Mouse (Mus musculus): ENCODE results near the gene Zfp462.
"Not testable (repeated sequence)": the region's sequence is repeated elsewhere in the genome, so short reads cannot be mapped to it uniquely, and the experiment has no call there.

Zfp462 gene

GRCm38 (mm10) chr4:54944921-54945430 is at the start of gene Zfp462:
Gene Zfp462 (plus strand): TSS chr4:54945048.
- DNase-seq (ENCODE audit: low read depth, low spot score), result peak; percentile 85

DNA sequence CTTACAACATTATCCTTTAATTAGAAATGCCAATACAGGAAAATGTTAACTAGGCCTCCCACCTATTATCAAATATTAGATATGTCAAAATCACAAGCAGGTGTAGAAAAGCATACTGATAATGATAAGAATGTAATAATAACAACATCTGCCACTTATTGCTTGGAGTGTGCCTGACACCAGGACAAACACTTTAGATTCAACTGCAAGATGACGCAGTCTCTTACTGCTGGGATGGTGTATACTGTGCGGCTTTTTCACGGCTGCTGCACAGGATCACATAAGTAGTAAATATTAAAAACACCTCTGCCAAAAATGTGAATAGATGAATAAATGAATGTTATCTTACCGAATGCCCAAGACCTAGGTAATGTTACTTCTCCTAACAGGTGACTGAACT is 48.8 kb upstream of the Zfp462 start:
- DNase-seq (ENCODE audit: low read depth, low spot score), result no peak

DNA sequence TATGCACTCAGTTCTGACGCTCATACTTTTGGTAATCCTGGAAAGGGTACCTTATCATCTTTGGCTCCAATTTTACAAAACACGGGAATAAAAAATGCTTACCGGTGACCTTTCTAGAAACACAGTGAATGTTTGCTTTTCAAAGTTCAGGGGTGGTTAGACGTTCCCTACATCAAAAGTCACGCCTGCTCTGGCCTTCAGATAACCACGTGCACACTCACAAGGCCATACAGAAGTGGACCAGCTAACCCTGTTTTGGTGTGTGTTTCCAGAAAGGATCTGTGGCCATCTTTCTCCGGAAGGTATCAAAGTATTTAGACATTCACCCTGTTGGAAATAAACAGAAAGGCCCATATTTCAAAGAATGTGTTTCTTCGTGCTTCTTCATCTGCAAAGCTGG is 40.2 kb upstream of the Zfp462 start:
- no peak for DNase-seq (ENCODE audit: low read depth, low spot score)

DNA sequence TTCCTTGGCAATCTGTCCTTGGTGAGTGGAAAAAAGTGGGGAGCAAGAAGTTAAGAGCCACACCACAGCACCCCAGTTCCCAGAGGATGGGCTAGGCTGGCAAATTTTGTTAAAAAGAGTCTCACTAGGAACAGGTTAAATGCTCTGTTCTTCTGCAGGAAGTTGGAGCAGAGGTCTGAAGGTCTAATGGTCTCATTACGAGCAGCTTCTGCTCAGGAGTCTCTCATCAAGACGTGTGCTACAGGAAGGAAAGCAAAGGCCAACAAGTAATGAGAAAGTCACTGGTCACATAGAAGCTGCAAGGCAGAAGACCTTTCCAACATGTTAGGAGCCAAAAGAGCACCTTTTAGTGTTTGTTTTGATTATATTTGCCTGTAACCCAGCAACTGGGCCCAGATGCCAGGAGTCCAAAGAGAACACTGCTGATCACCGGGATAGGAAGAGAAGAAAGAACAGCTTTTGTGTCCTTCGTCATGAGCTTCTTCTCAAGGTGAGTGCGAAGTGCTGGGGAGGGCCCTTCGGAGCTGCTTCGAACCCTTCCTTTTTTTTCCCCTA is 39.4 kb upstream of the Zfp462 start:
- DNase-seq (ENCODE audit: low read depth, low spot score), result no peak

DNA sequence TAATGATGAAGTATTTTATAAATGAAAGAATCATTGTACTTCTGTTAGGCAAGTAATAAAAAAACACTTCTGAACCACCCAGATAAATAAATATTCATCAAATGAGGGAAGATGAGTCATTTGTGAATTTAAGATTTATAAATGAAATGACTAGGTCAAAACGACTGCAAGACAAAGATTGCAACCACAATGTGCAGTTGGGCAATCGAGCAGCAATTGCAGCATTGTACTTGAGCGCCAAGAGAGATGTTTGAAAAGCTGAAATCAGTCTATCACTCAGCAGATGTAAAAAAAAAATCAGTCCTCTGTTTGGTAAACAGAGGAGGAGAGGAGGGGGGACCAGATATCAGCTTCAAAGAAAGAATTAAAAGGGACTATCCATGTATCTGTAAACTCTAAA is 34.5 kb upstream of the Zfp462 start:
- no peak for DNase-seq (ENCODE audit: low read depth, low spot score)

- no peak for DNase-seq (ENCODE audit: low read depth, low spot score)
Observed at GRCm38 (mm10) chr4:54918276-54918675, 26.6 kb upstream of the Zfp462 start.

DNA sequence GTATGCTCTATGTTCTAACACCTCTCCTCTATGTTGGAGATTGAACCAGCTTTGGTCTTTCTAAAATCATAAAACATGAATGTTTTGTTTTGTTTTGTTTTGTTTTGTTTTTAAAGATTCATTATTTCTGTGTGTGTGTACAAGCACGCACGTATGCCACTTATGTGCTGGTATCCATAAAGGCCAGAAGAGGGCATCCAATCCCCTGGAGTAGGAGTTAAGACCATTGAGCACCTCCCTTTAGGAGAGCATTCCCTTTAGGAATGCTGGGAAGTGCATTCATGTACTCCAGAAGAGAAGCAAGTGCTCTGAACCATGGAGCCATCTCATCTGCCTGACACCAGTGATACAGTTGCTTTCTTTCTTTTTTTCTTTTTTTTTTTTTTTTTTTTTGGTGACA is 21.5 kb upstream of the Zfp462 start:
- no peak for DNase-seq (ENCODE audit: low read depth, low spot score)

GRCm38 (mm10) chr4:54924306-54924705 is 20.5 kb upstream of the Zfp462 start:
- no peak for DNase-seq (ENCODE audit: low read depth, low spot score)

GRCm38 (mm10) chr4:54926456-54926855 is 18.4 kb upstream of the Zfp462 start:
- DNase-seq (ENCODE audit: low read depth, low spot score), result not testable (repeated sequence)

DNA sequence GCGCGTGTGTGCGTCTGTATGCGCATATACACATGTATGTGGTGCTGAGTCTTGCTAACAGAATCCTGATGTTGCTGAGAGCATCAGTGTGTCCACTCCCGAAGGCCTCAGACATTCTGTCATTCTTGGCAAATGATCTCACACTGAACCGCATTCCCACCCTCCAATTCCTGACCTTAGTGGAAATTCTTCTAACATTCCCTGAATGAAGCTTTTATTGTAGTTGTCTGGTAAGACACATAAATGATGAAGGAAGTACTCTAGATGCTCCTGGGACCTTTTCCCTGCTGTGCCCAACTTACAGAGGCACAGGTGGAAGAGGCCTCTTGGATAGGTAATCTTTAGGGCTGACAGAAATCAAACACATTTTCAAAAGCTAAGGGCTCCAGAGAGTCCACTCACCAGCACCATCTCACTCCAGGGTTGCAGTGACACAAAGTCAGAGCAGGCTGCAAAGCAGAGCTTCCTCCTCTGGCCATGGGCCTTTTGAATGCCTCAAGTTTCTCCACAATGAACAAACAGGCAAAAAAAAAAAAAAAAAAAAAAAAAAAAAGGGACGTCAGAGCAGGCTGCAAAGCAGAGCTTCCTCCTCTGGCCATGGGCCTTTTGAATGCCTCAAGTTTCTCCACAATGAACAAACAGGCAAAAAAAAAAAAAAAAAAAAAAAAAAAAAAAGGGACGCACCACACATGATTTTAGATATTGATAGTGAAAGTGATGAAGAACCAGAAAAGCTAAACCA is 17.4 kb upstream of the Zfp462 start:
- not testable (repeated sequence) for DNase-seq (ENCODE audit: low read depth, low spot score)

GRCm38 (mm10) chr4:54929686-54930085 is 15.2 kb upstream of the Zfp462 start:
- DNase-seq (ENCODE audit: low read depth, low spot score), result no peak

DNA sequence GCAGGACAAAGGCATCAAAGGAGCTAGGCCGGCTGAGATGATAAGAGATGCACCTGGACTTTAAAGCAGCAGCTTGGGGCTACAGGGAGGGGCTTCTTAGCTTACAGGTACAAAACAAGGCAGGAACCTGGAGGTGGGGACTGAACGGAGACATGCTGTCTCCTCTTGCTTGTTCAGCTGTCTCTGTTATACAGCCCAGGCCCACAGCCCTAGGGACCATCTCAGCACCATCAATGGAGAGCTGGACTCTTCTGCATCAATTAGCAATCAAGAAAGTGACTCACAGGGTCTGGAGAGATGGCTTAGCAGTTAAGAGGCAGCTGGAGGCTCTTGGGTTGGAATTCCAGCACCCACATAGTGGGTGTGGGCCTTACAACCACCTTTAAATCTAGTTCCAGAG is 12.2 kb upstream of the Zfp462 start:
- DNase-seq (ENCODE audit: low read depth, low spot score), result no peak

DNA sequence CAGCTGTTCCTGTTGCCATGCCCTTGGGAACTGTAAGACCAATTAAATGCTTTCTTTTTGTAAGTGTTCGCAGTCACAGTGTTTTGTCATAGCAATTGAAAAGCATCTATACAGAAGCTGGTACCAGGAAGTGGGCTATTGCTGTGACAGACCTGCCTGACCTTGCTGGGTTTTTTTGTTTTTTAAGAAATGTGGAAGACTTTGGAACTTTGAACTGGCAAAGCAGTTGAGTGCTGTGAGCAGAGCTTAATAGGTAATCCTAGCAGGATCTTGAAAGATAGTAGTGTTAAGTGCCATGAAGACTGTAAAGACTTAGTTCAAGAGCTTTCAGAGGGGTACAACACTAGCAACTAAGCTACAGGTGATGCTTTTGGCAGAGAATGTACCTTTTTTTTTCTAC is 7.7 kb upstream of the Zfp462 start:
- no peak for DNase-seq (ENCODE audit: low read depth, low spot score)

- peak; percentile 77 for DNase-seq (ENCODE audit: low read depth, low spot score)
Observed at GRCm38 (mm10) chr4:54945603-54946445, 976 bp downstream of the Zfp462 start.

DNA sequence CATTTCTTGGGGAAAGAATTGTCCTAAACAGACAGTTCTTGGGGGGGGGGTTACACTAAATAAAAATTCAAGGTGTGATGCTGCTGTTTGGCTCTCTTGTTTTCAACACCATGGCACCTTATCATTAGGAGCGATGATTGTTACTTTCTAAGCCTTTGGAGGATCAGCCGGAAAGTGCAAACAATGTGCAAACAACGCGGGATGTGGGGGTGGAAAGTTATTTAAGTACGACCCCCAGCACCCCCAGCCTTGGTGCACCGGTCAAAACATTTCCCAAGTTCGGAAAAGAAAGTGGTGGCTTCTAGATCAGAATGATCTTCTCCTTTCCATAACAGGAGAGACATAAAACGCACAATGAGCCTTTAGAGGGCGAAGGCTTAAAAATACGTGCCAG is 1.8 kb downstream of the Zfp462 start:
- DNase-seq (ENCODE audit: low read depth, low spot score), result no peak

DNA sequence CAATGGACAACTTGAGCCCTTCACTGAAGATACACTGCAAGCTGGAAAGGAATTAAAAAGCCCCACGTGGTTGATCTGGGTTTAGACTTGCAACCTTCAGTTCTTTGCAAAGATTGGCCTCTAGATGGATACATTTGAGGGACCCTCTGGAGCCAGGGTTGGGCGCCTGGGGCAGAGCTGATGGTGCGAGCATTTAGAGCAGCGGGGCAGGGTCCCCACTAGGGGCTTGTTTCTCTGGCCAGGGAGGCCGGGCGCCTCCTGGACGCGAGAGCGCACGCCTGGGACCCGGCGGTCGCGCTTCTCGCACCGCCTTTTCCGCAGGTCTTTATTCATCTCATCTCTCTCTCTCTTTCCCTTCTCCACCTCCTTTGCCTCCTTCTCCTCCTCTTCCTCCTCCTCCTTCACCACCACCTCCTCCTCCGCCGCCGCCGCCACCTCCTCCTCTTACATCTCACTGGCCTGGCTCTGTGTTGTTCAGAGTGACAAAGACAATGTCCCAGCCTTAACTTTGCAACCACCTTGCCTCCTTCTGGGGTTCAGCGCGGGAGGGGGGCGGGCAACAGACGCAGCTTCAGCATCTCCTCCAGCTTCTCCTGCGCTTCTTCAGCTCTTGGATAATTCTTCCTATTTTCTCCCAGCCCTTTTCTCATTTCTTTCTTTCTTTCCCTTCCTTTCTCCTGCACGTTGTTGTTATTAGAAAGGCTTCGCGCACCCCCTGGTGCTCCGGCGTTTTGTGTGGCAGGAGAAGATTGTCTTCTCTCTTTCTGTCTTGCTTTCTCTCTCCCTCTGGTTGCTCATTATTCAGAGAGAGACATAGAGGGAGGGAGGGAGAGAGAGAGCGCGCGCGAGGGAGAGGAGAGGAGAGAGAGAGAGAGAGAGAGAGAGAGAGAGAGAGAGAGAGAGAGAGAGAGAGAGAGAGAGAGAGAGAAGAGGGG is 2.5 kb downstream of the Zfp462 start:
- peak; percentile 86 for DNase-seq (ENCODE audit: low read depth, low spot score)

GRCm38 (mm10) chr4:54947991-54948615 is 3.3 kb downstream of the Zfp462 start:
- DNase-seq (ENCODE audit: low read depth, low spot score), result peak; percentile 71

DNA sequence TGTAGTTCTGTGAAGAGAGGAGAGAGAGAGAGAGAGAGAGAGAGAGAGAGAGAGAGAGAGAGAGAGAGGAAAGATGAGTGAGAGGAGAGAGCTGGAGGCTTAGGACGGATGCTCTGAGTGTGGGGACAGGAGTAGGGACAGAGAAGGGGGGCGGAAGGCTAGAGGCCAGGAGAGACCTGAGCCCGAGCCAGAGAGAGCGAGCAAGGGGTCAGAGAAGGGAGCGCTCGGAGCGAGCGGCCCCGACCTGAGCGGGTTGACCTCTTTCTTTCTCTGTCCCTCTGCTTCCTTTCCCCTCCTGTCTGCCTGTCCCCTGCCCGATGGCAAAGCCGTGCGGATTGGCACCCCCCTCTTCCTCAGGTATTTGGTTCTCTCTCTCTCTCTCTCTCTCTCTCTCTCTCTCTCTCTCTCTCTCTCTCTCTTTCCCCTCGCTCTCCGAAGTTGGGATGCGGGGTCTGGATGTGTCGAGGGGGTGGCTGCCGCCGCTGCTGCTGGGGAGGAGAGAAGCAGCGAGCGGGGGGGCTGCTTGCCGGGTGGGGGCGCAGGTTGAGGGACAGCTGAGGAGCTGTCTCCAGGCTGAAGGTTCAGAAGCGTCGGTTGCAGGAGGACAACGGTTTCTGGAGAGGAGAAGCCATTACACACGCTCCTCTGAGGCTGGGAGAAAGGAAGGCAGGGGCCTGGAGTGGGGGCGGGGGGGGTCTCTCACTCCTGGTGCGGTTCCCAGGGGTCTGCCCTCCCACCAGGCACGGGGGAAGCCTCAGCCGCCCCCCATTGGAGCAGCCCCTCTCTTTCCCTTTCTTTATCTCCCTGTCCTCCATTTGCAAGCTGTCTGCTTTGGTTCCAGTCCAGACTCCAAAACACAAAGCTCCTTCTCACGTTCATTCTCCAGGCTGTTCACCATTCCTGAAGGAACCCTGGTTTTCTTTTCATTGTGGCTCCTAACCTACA is 4.0 kb downstream of the Zfp462 start:
- DNase-seq (ENCODE audit: low read depth, low spot score), result peak; percentile 65

DNA sequence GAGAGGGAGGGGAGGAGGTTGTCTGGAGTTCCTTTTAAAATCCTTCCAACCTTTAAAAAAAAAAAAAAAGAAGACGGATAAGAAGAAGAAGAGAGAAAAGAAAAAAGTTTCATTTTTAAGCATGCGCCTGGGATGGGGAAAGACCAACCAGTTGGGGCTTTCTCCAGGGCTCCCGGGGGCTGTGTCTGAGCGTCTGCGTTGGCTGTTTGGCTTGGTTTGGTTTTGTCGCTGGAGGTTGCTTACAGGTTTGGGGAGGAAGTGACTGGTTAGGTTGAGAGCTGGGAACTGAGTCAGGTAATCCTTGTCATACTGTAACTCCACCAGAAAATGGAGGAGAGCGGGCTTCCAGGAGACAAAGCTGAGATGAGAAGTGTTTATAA is 4.7 kb downstream of the Zfp462 start:
- DNase-seq (ENCODE audit: low read depth, low spot score), result peak; percentile 12

DNA sequence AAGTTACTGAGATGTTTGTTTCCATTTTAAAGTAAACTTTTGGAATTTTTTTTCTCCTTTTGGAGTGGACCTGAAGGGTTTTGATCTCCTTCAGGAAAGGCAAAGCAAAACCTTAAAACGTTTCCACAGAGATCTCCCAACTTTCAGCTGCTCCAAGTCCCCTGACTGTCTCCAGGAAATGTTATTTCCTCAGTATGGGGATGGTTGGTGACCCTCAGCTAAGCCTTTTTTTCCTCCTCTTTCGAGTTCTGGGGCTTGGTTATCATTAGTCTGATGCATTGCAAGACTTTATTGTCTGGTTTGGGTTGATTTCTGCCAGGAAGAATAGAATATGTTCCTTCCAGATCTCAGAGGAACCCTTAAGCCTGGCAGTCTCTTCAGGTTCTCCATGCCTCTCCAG is 5.3 kb downstream of the Zfp462 start:
- no peak for DNase-seq (ENCODE audit: low read depth, low spot score)
